Mouse (Mus musculus) embryo, embryonic 9.5 days (tissue): ENCODE measurements around the gene Hyou1.
"Not testable (repeated sequence)": the region's sequence is repeated elsewhere in the genome, so short reads cannot be mapped to it uniquely, and the experiment has no call there.

Experiments
- DNase-seq: peaks from one replicate; pipeline ENCODE4 v3.0.0-alpha.2; 2017; ENCODE audit errors: extremely low spot score

The Hyou1 gene

DNA sequence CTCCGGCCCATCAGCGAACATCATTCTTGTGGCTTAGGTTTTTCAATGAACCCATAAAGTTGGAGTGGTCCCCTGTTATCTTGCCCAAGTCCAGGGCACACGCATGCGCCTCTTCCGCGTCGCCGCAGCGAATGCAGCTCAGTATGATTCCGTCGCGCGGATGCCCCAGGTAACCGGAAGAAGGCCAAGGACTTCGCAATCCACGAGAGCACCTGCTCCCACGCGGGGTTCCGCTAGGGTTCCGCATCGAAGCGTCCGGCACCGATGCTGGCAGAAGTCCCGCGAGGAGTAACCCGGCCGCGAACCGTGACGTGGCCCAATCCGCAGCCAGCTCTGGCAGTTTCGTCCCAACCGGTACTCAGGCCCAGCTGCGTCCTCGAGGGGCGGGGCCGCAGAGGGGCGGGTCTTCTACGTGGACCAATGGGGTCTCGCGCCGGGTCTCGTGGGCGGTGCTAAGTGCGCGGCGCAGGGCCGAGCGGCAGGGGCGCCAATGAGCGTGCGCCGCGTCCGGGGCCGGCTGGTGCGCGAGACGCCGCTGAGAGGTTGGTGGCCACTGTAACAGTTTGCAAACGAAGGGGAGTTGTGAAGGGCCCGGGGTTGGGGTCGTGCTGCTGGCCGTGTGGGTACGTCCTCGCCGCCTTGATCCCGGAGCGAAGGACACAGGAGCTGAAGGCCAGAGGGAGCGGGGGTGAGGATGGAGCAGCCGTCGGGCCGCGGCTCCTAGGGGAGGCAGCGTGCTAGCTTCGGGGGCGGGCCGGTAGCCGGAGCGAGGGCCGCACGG lies at the start of gene Hyou1:
Gene Hyou1 (plus strand): TSS at position 437 of the 781 bp plus-strand sequence.
- DNase-seq, result peak; percentile 100

DNA sequence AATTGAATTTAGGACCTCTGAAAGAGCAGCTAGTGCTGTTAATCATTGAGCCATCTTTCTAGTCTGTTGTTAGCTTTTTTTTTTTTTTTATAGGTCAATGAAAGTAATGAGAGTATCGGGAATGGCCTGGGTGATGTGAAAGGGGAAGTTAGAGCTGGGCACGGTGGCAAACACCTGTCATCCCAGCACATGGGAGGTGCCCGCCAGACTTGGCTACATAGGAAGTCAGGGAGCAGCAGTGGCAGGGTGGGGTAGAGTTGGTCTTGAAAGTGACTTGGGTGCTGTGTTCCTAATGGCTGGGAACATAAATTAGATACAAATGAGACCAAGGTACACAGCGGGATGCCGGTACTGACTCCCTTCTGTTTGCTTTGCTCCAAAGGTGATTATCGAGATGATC lies 48.6 kb upstream of the Hyou1 start:
- DNase-seq, result no peak

DNA sequence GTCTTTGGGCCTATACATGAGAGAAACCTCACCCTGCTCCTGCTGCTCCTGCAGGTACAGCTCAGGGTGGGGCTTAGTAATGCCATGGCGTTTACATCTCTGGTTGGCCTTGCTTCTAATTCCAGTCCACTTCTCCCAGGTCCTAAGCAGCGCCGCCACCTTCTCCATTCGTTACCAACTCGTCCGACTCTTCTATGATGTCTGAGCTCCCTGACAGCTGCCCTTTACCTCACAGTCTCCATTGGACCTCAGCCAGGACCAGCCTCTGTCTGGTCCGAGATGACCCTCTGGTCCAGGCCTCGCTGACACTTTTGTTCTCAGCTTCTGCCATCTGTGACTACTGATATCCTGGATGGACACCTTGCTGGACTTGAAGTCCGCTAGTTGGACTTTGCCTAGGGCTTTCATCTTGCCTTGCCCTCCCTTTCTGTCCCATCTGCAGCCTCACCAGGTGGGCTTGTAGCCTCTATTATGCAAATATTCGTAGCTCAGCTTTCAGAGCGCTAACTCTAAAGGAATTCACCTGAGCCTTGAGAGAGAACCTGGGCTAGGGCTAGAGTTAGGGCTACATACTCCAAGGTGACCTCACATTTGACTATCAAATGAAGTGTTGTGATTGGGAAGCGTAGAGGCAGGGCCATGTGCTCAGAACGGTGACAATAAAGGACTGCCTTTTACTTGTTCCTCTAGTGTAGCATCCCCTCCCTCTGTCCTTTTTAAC lies 46.2 kb upstream of the Hyou1 start:
- no peak for DNase-seq

DNA sequence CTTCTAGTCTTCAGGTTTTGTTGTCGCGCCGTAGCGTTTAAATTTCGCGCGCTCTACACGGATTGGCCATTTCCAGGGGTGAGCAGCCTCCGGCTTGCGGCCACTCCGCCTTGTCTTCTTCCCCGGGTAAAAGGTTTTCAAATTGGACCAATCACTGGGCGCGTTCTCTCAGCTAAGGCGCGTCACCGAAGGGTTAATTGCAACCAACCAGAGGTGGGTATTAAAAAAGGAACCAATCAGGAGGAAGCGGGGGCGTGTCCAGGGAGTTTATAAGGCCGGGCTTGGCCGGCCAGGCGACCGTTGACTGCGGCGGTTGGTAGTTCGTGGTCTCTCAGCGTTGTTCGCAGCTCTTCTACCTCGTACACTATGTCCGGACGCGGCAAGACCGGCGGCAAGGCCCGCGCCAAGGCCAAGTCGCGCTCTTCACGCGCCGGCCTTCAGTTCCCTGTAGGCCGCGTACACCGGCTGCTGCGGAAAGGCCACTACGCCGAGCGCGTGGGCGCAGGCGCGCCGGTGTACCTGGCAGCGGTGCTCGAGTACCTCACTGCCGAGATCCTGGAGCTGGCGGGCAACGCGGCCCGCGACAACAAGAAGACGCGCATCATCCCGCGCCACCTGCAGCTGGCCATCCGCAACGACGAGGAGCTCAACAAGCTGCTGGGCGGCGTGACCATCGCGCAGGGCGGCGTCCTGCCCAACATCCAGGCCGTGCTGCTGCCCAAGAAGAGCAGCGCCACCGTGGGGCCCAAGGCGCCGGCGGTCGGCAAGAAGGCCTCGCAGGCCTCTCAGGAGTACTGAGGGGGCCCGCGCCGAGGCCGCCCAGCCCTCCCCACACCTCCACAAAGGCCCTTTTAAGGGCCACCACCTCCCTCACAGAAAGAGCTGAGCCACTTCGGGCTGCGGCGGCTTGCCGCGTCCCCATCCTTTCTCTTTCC lies 44.6 kb upstream of the Hyou1 start, which contains the start of gene H2afx:
Gene H2afx (plus strand): TSS at position 299 of the 935 bp plus-strand sequence.
- peak; percentile 99 for DNase-seq

DNA sequence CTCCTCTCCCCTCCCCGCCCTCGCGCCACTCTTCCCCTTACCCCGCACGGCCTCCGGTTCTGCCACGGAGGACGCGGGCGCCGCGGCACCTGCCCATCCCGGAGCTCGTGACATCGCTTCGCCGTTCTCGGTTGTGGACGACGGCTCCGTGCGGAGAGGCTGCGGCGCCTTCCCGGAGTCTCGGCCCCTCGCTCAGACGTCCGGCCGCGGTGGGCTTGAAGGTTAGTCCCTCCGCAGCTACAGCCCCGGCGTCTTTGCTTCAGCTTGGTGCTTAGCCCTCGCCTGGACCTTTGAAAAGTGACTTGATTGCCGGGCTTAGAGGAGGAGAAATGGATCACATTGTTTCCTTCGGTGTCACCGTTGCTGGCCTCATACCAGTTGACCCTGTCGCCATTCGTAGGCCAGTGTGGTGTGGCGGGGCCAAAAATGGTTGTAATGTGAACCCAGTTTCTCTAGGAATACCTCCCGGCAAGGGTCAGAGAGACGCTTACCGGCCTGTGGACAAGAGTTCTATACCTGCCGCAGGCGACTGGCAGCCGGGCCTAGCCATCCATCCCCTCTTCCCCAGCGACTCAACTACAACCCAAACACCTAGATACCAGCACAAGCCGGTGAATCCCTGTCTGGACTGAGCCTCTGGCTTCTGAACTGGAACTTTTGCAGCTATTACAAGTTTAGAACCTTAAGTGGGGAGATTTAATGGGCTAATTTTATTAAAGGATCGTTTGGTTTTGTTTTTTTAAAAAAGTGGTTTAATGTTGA lies 43.8 kb upstream of the Hyou1 start:
- DNase-seq, result peak; percentile 66

DNA sequence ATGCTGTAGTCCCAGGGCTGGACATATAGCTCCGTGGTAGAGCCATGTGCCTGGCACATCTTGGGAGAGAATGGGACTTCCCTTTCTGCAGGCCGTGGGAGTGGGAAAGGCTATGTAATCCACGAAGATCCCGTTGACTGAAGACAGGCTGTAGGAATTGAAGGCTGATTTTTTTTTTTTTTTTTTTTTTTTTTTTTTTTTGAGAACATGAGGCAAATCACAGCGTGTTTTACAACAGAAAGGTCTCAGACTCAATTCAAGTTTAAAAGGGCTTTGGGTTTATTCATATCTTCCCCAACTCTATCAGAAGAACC lies 43.2 kb upstream of the Hyou1 start:
- DNase-seq, result no peak

DNA sequence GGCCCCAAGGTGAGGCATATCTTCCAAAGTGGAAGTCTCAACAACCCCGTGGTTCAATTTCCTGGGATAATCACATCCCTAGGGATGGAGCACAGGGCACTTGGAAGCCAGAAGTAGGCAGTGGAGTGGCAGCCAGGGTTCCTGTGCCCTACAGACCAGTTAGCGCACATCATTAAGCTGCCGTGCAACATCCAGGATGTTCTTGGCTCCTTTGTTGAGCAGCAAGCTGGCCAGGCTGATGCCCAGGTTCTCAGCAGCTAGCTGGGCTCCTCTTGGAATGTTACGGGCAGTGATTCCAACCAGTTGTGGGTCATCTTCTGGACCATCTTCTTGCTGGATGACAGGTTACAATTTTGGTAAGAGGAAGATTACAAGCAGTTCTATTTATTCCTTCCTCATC lies 42.8 kb upstream of the Hyou1 start:
- DNase-seq, result not testable (repeated sequence)

DNA sequence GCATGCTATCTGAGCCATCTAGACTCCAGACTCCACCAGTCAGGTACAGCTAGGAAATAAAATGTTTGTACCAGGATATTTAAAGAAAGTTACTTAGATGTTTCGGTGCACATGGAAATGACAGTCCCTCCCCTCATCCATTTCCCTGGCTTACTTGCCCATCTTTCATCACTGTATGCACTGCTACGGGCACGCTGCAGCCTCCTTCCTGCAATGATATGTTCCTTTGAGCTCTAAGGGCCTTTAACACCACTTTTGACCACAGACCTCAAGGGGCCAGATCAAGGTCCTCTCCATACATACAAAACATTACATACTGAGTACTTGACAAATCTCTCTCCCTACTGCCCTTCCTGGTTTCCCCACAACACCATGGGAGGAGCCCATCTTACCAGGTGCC lies 42.3 kb upstream of the Hyou1 start:
- peak; percentile 55 for DNase-seq

DNA sequence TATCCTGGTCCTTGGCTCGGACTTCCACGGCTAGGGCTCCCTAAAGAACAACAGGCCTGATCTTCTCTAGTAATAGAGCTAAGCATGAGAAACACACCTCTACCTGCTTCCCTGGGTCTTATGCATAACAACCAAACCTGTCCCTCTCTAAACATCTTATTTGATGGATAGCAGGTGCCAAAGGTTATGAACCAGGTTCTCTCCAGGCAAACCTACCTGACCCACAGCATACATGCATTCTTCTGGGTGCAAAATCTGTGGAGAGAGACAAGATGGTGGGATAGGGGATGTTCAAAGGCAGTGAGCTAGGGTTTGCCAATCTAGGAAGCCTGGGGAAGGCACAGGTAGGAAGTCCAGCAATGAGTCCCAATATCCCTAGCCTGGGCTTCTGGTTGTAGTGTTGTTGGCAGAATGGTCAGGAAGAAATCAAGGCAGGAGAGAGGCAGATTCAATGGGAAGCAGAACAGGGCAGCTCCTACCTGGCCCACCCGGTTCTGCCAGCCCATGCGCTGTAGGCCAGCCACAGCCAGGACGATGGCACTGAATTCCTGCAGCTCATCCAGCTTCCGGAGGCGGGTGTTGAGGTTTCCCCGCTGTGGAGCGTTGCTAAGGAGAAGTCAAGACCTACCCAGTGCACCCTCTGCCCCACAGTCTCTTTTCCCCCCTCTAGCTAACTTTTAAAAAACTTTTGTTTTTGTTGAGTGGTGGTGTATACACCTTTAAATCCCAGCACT lies 41.7 kb upstream of the Hyou1 start:
- peak; percentile 36 for DNase-seq

DNA sequence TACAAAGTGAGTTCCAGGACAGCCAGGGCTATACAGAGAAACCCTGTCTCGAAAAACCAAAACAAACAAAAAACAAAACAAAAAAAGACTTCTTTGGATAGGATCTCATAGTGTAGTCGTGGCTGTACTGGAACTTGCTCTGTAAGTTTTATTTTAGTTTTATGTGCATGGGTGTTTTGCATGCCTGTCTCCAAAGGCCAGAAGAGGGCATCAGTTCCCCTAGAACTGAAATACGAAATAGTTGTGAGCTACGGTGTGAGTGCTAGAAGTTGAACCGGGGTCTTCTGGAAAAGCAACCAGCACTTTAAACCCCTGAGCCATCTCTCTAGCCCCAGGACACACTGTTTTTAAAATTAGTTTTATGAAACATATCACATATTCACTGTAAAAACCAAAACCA lies 40.7 kb upstream of the Hyou1 start:
- no peak for DNase-seq

DNA sequence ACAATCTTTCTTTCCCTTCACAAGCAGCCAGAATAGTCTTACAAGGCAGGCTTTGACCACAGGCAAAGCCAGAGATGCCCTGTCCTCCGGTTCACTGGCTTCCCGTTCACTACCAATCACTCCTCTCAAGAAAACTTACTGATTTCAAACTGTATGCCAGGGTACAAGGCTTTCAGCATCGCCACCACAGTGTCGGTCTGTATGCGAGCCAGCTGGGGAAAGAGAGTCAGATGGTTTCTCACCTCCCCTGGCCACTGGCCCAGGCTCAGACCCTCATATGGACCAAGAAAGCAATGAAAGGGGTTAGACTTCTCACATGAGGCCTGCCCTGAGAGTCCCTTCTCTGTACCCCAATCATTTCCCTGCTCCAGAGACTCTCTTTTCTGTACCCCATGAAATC lies 37.8 kb upstream of the Hyou1 start:
- DNase-seq, result no peak

DNA sequence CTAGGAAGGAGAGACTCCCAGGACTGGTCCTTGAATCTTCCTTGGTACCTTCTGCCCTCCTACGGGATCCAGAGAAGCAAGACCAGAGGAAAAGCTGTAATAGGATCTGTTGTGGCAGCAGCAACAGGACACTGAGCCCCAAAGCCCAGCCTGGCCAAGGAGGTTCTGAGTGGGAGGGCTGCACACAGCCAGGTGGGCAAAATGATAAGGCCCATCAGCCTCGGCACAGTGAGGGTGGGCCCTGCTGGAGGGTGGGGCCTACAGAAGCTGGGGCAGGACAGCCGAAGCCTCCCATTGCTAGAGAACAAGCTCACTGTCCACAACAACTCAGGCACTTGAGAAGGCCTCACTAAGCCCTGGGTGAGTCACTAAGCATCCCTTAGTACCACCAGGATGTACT lies 37.1 kb upstream of the Hyou1 start:
- DNase-seq, result no peak

DNA sequence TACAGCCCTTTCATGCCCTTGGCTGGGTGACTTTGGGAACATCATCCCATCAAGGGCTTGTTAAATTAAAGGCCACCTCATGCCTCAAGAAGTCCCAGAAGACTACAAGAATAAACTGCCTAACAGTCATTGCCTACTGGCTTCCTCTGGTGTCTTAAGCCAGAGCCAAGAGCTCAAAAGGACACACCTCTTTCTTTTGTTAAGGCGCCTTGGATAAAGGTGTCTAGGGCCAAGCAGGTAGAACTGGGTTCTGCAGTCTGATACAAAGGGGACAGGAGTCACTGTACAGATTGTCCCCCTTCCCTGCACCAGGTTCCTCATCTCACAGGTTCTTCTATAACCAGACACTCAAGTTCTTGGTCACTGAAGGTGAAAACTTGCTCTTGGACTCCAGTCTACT lies 36.7 kb upstream of the Hyou1 start:
- DNase-seq, result no peak

DNA sequence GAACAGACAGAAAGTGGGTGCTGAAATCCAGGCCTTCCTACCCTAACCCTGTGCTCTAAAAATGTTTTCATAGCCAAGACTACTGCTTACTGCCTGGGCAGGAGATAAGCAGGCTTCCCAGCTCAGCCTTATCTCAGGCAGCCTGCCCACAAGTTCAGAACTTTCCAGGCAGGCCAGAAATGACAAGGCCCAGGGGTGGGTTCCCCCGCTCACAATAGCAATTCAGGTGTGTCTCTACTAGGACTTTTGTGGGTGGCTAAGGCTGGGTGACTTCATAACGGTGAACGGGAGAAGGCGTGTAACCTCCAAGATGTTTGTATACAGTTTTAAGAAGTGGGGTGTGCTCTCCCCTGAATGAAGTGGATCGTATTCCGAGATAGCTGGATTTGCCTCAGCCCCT lies 36.0 kb upstream of the Hyou1 start:
- DNase-seq, result no peak

DNA sequence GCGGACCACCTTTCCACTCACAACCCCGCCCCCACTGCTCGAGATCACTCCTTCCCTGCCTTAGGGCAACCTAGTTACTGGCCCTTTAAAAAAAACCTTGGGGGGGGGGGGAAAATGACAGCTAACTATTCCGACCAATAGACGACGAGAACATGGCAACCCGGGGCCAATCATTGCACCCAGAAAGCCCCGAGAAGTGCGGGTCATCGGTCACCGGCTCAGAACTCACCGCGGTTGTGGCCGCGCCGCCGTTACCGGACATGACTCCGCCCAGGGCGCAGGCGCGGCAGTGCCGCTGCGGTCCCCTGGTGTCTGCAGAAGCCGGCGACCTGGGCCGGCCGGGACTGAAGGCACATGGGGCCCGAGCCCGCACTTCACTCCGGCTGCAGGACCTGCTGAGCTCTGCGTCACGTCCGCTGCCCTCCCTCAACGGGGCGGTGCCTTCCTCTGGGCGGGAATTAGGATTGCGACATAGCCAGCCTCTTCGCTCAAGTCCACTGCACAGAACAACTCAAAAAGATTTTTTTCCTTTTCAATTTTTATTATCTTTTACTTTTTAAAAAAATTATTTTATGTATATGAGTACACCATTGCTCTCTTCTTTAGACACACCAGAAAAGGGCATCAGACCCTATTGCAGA lies 35.4 kb upstream of the Hyou1 start, which contains the start of gene Hmbs:
Gene Hmbs (minus strand): TSS at position 448 of the 641 bp plus-strand sequence.
- DNase-seq, result peak; percentile 95

DNA sequence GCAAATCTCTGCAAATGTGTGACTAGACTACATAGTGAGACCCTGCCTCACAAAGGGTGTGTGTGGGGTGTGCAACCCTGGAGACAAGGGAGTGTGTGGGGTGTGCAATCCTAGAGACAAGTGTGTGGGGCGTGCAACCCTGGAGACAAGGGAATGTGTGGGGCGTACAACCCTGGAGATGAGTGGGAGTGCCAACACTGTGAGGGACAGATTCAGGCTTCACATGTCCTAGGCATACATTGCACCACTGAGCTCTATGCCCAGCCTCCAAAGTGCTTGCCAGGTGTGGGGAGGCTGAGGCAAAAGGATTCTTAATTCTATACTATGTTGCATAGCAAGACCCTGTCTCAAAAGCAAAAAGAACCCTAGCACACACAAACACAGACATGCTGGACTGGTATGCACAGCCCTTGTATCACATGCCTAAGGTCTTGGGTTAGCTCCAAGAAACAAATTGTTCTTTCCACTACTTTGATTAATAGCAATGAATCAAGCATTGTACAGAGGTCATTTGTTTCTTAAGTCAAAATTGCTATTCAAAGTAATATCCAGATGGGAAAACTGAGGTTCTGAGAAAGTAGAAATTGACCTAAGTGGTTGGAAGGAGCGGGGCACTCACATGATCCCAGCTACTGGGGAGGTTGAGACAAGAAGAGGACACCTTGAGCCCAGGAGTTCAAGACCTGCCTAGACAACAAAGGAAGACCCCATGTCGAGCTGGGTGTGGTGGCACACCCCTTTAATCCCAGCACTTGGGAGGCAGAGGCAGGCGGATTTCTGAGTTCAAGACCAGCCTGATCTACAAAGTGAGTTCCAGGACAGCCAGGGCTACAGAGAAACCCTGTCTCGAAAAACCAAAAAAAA lies 33.5 kb upstream of the Hyou1 start:
- DNase-seq, result no peak

DNA sequence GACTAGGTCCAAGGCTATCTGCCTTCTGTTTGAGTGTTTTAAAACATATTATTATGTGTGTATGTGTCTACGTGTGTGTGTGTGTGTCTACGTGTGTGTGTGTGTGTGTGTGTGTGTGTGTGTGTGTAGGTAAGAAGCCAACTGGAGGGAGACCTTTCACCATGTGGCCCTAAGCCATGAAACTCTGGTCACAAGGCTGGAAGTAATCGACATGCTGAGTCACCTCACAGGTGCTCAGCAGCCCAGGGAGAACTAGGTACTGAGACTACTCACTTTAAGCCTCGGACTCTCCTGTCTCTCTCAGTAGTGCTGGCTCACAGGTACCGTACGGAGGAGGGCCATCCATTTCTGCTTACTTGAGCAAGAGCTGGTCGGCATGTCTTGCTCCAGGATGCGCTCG lies 32.1 kb upstream of the Hyou1 start:
- DNase-seq, result no peak

DNA sequence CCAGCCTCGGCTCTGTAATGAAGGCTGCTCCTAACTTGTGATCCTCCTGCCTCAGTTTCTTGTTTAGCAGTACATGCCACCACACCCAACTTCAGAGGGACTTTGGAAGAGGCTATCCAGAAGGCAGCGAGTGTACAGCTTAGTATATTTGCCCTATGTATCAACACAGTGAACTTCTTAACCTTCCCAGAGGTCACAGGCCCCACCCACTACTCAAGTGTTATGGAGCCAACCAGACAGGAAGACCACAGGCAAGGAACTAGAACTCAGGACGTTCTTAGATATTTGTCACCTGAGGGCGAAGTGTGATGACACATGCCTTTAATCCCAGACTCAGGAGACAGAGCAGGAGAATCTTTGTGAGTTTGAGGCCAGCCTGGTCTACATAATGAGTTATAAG lies 31.7 kb upstream of the Hyou1 start:
- DNase-seq, result no peak

DNA sequence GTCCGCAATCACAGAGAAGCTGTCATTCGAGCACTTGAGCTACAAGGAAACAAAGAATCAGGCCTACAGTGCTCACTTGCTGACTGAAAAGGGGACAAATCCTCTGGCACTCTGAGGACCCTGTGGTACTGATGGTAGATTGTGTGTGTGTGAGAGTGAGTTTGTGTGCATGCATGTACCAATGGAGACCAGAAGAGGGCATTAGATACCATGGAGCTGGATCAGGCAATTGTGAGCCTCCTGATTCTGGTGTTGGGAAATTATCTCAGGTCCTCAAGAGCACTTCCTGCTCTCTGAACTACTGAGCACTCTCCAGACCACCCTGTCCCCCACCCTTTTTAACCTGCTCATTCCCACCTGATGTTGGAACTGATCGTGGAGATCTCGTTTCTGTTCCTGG lies 30.7 kb upstream of the Hyou1 start:
- no peak for DNase-seq
